Mouse (Mus musculus): ENCODE measurements around the gene Gm9918. TPM values are rescaled to one million over a fixed set of nuclear protein-coding genes. Genes with fewer than 3 reads are reported as not detected.

Gene Gm9918
- polyA plus RNA-seq, 1 experiment: not detected

DNA sequence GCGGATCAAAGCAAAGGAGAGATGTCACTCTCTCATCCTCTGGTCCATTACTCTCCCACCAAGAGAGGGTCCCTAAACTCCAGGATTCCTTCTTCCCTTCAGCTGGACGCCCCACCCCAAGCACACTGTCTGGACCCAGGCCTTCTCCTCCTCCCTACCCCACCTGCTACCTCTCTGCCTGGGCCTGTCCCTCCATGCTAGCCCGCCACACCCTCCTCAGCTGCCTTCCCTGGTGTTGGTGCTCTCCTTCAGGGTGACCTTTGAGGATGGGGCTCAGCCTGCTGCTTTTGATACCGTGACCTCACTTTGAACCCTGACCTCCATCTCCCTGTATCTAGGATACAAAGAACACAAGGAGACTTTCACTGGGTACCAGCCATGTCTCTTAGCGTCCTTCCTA, 19.8 kb upstream of the Gm9918 start:
- Histone ChIP-seq H3K27me3 (ENCODE audit: control insufficient read depth, insufficient read depth, insufficient read length) (no peaks in the 10 kb centered on the region), H3K79me3 (ENCODE audit: low read depth) (peaks cover 7% of the 10 kb centered on the region), H3K36me3 (ENCODE audit: control insufficient read depth, insufficient read depth) (peaks cover 40% of the 10 kb centered on the region), H3K79me2 (ENCODE audit: control insufficient read depth, insufficient read depth) (peaks cover 47% of the 10 kb centered on the region), H3ac (ENCODE audit: control insufficient read depth, insufficient read length, low read depth) (no peak overlapping the region), H3K4me3 (ENCODE audit: insufficient read depth, poor library complexity, severe bottlenecking) (no peak overlapping the region)
- no peak for TF ChIP-seq CTCF (IDR thresholded peaks at IDR 0.05; ENCODE audit: control insufficient read depth, insufficient read depth, insufficient read length)
- TF ChIP-seq MAX (IDR thresholded peaks at IDR 0.05): no peak
- TF ChIP-seq FOSL1 (IDR thresholded peaks at IDR 0.05; ENCODE audit: insufficient read depth, low read length, poor library complexity, severe bottlenecking): no peak
- no peak for TF ChIP-seq USF1 (IDR thresholded peaks at IDR 0.05; ENCODE audit: low read depth)
- TF ChIP-seq CEBPB (IDR thresholded peaks at IDR 0.05; ENCODE audit: low read depth): no peak
- no peak for TF ChIP-seq MYOD1 (IDR thresholded peaks at IDR 0.05; ENCODE audit: control insufficient read depth, insufficient read length, low read depth)

DNA sequence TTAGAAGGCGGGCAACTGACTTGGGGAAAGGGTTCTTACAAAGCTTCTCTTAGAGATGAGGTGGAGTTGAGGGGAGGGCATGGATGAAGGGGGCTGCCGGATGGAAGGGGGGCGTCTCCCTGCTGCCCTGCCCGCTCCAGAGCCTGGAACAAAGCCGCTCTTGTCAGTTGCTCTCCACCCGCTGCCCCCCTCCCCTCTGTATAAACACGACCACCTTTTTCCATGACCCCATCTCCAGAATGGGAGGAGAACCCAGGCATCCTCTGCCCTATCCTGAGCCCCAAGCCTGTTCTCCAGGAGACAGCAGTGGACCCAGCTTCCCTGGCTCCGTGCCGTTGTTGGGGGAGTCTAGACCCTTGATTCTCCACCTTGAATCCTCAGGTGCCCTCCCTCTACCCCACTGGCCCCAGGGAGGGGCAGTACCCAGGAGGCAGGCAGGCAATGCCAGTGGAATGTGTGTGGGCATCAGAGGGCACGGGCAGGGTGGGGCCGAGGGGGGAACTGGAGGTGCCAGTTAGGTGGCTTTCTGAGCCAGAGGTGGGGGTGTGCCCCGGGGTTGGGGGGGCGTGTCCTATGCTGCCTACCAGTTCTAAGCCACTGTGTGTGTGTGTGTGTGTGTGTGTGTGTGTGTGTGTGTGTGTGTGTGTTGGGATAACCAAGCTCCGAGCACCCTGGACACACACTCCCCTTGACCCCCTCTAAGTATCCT, 14.7 kb upstream of the Gm9918 start:
- peaks cover 17% of the 10 kb centered on the region for H3K79me3 ChIP-seq (ENCODE audit: low read depth)
- H3K36me3 ChIP-seq (ENCODE audit: control insufficient read depth, insufficient read depth): peaks cover 27% of the 10 kb centered on the region
- H3K27me3 ChIP-seq (ENCODE audit: control insufficient read depth, insufficient read depth, insufficient read length): no peaks in the 10 kb centered on the region
- TF ChIP-seq CEBPB (IDR thresholded peaks at IDR 0.05; ENCODE audit: low read depth): no peak
- TF ChIP-seq MYOD1 (IDR thresholded peaks at IDR 0.05; ENCODE audit: control insufficient read depth, insufficient read length, low read depth): no peak
- TF ChIP-seq MAX (IDR thresholded peaks at IDR 0.05): no peak
- no peak for TF ChIP-seq CTCF (IDR thresholded peaks at IDR 0.05; ENCODE audit: control insufficient read depth, insufficient read depth, insufficient read length)
- TF ChIP-seq USF1 (IDR thresholded peaks at IDR 0.05; ENCODE audit: low read depth): no peak
- TF ChIP-seq FOSL1 (IDR thresholded peaks at IDR 0.05; ENCODE audit: insufficient read depth, low read length, poor library complexity, severe bottlenecking): no peak
- no peak for TF ChIP-seq MYOG (IDR thresholded peaks at IDR 0.05; ENCODE audit: control insufficient read depth, extremely low read depth, insufficient read length)
- no peak overlapping the region for H3ac ChIP-seq (ENCODE audit: control insufficient read depth, insufficient read length, low read depth)
- H3K79me2 ChIP-seq (ENCODE audit: control insufficient read depth, insufficient read depth): peaks cover 51% of the 10 kb centered on the region
- H3K4me3 ChIP-seq (ENCODE audit: insufficient read depth, poor library complexity, severe bottlenecking): peak overlapping the region; percentile 89

DNA sequence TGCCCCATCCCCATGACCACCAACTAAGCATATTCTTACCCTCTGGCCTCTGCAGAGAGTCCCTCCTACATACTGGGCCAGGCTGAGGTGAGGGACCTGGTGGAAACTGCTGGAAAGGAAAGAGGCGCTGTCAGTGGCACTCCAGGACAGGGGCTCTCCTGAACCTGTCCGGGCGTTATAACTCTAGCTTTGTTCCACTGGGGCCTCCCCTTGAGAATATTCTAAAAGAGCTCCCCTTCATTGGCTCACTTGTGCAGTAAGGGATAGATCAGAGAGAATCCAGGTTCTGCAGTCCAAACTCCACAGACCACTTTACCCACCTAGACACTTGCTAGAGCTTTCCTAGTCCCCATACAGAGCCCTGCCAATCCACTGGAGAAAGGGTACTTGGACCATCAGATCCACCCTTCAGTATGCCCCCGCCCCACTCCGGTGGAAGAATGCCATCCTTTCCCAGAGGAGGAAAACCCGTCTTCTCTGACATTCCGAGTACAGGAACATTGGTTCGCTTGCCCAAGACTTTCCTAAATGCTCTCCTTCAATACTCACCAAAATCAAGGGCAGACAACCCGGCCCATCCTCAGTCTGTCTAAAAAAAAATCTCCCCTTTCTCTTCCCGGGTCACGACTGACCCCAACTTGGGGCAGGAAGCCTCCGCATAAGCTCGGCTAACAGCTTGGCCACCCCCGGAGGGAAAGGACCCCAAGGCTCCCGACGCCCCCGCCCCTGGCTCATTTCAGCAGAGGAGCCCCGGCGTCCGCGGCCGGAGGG, 13.7 kb upstream of the Gm9918 start:
- Histone ChIP-seq H3K79me2 (ENCODE audit: control insufficient read depth, insufficient read depth) (peaks cover 47% of the 10 kb centered on the region), H3K27me3 (ENCODE audit: control insufficient read depth, insufficient read depth, insufficient read length) (no peaks in the 10 kb centered on the region), H3K36me3 (ENCODE audit: control insufficient read depth, insufficient read depth) (peaks cover 18% of the 10 kb centered on the region), H3ac (ENCODE audit: control insufficient read depth, insufficient read length, low read depth) (peak overlapping the region; percentile 85), H3K79me3 (ENCODE audit: low read depth) (peaks cover 17% of the 10 kb centered on the region), H3K4me3 (ENCODE audit: insufficient read depth, poor library complexity, severe bottlenecking) (peak overlapping the region; percentile 89)
- TF ChIP-seq CEBPB (IDR thresholded peaks at IDR 0.05; ENCODE audit: low read depth) (no peak), MAX (IDR thresholded peaks at IDR 0.05) (no peak), MYOG (IDR thresholded peaks at IDR 0.05; ENCODE audit: control insufficient read depth, extremely low read depth, insufficient read length) (no peak), USF1 (IDR thresholded peaks at IDR 0.05; ENCODE audit: low read depth) (no peak), MYOD1 (IDR thresholded peaks at IDR 0.05; ENCODE audit: control insufficient read depth, insufficient read length, low read depth) (no peak), CTCF (IDR thresholded peaks at IDR 0.05; ENCODE audit: control insufficient read depth, insufficient read depth, insufficient read length) (no peak), FOSL1 (IDR thresholded peaks at IDR 0.05; ENCODE audit: insufficient read depth, low read length, poor library complexity, severe bottlenecking) (no peak)

DNA sequence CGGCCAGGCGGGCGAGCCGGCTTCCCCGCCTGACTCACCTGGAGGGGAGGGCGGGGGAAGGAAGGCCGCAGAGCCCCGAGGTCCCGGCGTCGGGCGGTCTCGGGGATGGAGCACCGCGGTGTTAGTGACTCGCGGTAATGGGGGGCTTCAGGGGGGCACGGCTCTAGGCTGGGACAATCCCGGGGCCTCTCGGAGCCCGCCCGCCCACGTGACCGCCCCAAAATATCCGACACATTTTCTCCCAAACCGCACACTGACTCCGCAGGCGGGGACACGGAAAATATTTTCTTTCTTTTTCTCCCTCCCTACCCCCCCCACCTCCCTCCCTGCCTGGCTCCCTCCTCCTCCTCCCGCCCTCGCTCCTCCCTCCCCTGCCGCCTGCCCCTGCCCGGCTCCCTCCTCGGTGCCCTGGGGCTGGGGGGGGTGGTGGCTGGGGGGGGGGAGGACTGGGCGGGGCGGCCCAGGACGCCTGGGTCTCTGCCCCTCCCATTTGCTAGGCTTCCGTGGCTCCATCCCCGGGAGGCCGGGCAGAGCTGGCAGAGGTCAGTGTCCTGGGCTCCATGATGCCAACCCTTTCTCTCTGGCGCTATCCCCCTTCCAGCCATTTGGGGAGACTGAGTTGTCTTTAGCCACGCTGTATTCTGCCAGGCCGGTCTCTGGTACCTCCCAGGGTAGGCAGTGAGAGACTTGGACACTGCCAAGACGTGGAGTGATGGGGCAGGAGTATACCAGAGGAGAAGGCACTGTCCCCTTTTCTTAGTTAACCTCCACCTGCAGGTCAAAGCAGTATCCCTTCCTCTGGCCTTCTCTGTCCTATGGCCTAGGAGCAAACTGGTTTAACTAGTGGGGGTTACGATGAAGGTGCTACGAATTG, 12.9 kb upstream of the Gm9918 start, which contains the start of gene Rarg:
TSS of gene Rarg (minus strand) at position 316 of the 874 bp plus-strand sequence.
- TF ChIP-seq USF1 (IDR thresholded peaks at IDR 0.05; ENCODE audit: low read depth) (peak; percentile 86), MYOG (IDR thresholded peaks at IDR 0.05; ENCODE audit: control insufficient read depth, extremely low read depth, insufficient read length) (no peak)
- Histone ChIP-seq H3K79me2 (ENCODE audit: control insufficient read depth, insufficient read depth) (peaks cover 39% of the 10 kb centered on the region), H3K27me3 (ENCODE audit: control insufficient read depth, insufficient read depth, insufficient read length) (no peaks in the 10 kb centered on the region), H3ac (ENCODE audit: control insufficient read depth, insufficient read length, low read depth) (peak within 1 kb of the TSS; percentile 85), H3K36me3 (ENCODE audit: control insufficient read depth, insufficient read depth) (peaks cover 9% of the 10 kb centered on the region), H3K4me3 (ENCODE audit: insufficient read depth, poor library complexity, severe bottlenecking) (peak within 1 kb of the TSS; percentile 89), H3K79me3 (ENCODE audit: low read depth) (peaks cover 17% of the 10 kb centered on the region)

DNA sequence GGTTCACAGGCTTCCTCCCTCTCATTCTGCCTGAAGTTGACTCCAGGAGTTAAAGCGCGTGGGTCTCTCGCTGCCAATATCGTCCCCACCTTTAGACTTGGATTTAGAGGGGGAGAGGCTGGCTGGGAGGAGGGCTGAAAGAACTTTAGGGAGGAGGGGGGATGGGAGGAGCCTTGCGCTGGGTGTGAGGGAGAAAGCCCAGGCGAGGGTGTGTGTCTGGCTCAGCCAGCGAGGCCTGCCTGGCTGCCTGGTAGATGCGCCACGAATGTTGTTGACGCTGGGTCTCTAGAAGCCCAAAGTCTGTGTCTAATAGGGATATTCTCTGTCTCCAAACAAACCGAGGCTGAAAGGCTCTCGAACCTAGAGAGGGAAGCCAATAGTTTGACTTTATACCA, 12.3 kb upstream of the Gm9918 start:
- Histone ChIP-seq H3K36me3 (ENCODE audit: control insufficient read depth, insufficient read depth) (peaks cover 4% of the 10 kb centered on the region), H3K79me2 (ENCODE audit: control insufficient read depth, insufficient read depth) (peaks cover 34% of the 10 kb centered on the region), H3K4me3 (ENCODE audit: insufficient read depth, poor library complexity, severe bottlenecking) (peak overlapping the region; percentile 89), H3K27me3 (ENCODE audit: control insufficient read depth, insufficient read depth, insufficient read length) (no peaks in the 10 kb centered on the region), H3ac (ENCODE audit: control insufficient read depth, insufficient read length, low read depth) (peak overlapping the region; percentile 76), H3K79me3 (ENCODE audit: low read depth) (peaks cover 17% of the 10 kb centered on the region)
- TF ChIP-seq USF1 (IDR thresholded peaks at IDR 0.05; ENCODE audit: low read depth) (no peak), MAX (IDR thresholded peaks at IDR 0.05) (peak; percentile 48), MYOD1 (IDR thresholded peaks at IDR 0.05; ENCODE audit: control insufficient read depth, insufficient read length, low read depth) (no peak), CTCF (IDR thresholded peaks at IDR 0.05; ENCODE audit: control insufficient read depth, insufficient read depth, insufficient read length) (no peak), MYOG (IDR thresholded peaks at IDR 0.05; ENCODE audit: control insufficient read depth, extremely low read depth, insufficient read length) (no peak), CEBPB (IDR thresholded peaks at IDR 0.05; ENCODE audit: low read depth) (no peak)
